Mouse (Mus musculus) cerebellum, adult 2 months (tissue): ENCODE results near the gene Aunip.

Experiments
- CTCF ChIP-seq: fragments of 200-500 bp; IDR thresholded peaks from 2 replicates; pipeline ENCODE4 v1.5.1; 2011; ENCODE audit warnings: low read depth, mild to moderate bottlenecking, control low read depth, low read length, moderate library complexity, borderline replicate concordance; ENCODE audit not compliant: insufficient read depth
- POLR2A ChIP-seq: fragments of 200-500 bp; IDR thresholded peaks from 2 replicates; pipeline ENCODE4 v1.6.1; 2011; ENCODE audit warnings: low read length, control low read depth, borderline replicate concordance; ENCODE audit not compliant: insufficient read depth

DNA sequence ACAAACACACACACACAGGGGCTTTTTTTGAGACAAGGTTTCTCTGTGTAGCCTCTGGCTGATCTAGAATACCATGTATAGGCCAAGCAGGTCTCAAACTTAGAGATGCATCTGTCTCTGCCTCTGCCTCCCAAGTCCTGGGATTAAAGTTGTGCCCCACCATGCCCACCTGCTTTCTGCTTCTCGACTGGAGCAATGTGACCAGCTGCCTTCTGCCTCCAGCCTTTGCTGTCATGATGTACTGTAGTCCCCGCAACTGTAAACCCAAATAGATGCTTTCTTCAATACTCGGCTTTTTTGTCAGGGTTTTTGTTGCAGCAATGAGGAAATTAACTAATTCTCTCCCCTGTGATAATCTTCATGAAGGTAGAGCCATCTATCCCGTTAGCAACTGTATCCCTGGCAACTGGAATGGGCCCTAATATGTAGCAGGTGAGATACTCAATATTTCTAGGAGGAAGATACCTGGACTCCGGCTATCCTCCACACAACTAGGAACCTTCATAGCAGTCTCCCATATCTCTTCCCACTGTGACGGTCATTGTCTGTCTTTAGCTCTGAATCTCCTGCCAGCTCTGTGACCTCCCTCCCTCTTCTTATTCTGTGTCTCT lies 27.6 kb upstream of the Aunip start:
- TF ChIP-seq CTCF: no peak
- TF ChIP-seq POLR2A: 0 out of 2 replicates have a peak, but pooled peaks have one; percentile 16
